Mouse (Mus musculus): ENCODE data around the gene Pbx3.

DNA sequence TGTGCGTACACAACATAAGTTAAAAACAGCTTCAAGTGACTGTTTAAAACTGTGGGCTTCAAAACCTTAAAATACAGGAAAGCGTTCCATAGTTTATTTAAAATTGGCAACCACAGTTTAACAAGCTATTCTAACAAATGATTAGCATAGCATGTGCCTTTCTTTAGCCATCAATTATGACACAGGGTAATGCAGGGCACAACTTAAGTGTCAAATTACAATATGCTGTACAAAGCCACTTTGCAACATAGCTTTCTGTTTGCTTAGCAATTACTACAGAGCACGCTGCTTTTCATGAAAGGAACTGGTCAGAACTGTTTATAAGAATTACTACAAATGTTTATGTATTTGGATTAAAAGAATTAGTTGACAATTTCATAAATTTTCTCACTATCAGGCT lies 120.7 kb downstream of the Pbx3 start:
- TF ChIP-seq CTCF (IDR thresholded peaks at IDR 0.05; ENCODE audit: low read depth) (no peak), EP300 (IDR thresholded peaks at IDR 0.05; ENCODE audit: low read depth) (no peak)
